11 mouse cellular contexts compared by ENCODE assay signal in the genomic region with DNA sequence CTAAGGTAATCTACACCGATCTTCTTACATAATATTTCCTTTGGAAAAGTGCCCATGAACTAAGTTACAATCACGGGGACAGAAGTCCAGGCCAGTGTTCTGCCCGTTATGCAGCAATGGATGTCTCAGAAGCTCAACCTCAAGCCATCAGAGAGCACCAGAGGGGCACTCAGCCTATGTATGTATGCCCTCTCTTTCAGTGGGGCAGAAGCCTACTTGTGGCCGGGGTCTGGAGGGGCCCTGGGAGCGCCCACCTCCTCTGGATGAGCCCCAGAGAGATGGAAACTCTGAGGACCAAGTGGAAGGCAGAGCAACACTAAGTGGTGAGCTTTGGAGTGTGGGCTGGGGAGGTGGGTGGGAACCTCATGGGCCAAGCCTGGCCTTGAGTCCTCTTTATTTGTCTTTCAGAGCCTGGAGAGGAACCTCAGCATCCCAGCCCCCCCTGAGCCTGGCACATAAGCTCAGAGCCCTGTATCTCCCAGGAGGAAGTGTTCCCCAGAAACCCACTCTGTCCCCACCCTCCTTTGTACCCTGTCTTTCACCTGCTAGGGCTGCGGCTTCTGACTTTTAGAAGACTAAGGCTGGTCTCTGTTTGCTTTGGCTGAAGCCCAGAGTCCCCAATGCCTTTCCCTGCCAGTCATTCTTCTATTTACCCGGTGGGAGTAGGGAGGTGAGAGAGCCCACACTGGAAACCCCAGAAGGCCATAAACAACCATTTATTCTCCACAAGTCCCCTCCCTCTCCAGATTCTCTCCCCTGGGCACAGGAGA. TPM values are rescaled to one million over a fixed set of nuclear protein-coding genes. Genes with fewer than 3 reads are reported as not detected.
DNase-seq lines count a peak whose midpoint lies in the region; ATAC-seq and TF ChIP-seq lines count a peak whose summit lies in the region.
"Had no signal": no experiment of that assay in that cellular context is flagged by ENCODE, and none has a peak within 500 bp of the region (broad histone marks: within the 10 kb centered on the region; RNA-seq: fewer than 3 reads in every experiment).

No protein-coding gene starts in this region.

- TF ChIP-seq EP300 in liver, postnatal 0 days (IDR thresholded peaks at IDR 0.05; ENCODE audit: low read depth), result no peak

- H3K27me3 ChIP-seq in kidney, embryonic 14.5 days (ENCODE audit: control insufficient read depth, insufficient read depth, low read length), result peaks cover 10% of the 10 kb centered on the region
- H3K27me3 ChIP-seq in embryonic facial prominence, embryonic 13.5 days, result peaks cover 30% of the 10 kb centered on the region
- 0 out of 2 replicates have a peak, but pooled peaks cover 6% of the 10 kb centered on the region for H3K27me3 ChIP-seq in liver, postnatal 0 days (ENCODE audit: insufficient read depth, low read length)

- no peak overlapping the region for H3K4me3 ChIP-seq in kidney, embryonic 14.5 days (ENCODE audit: low read length)
- H3K4me3 ChIP-seq in embryonic facial prominence, embryonic 13.5 days, result no peak overlapping the region
- H3K4me3 ChIP-seq in liver, postnatal 0 days (ENCODE audit: low read depth, low read length), result 0 out of 2 replicates have a peak overlapping the region, but pooled peaks have one; percentile 70

- ATAC-seq in kidney, embryonic 14.5 days (ENCODE audit: low FRiP score, low TSS enrichment), result no peak
- no peak for ATAC-seq in embryonic facial prominence, embryonic 13.5 days (ENCODE audit: insufficient number of reproducible peaks, insufficient read depth, low FRiP score, low TSS enrichment, low read depth)
- ATAC-seq in liver, postnatal 0 days, result no peak
- ATAC-seq in cerebellum, adult (ENCODE audit: insufficient number of reproducible peaks, low FRiP score, low TSS enrichment), result no peak

- peak overlapping the region; percentile 88; the same call in 1 of the 2 replicates for H3K27ac ChIP-seq in kidney, embryonic 14.5 days (ENCODE audit: low read depth, low read length)
- H3K27ac ChIP-seq in embryonic facial prominence, embryonic 13.5 days, result 0 out of 2 replicates have a peak overlapping the region, but pooled peaks have one; percentile 88
- peak overlapping the region; percentile 92 for H3K27ac ChIP-seq in liver, postnatal 0 days (ENCODE audit: low read depth)

- no peaks in the 10 kb centered on the region for H3K36me3 ChIP-seq in kidney, embryonic 14.5 days (ENCODE audit: control insufficient read depth, insufficient read depth, low read length)
- H3K36me3 ChIP-seq in embryonic facial prominence, embryonic 13.5 days, result no peaks in the 10 kb centered on the region
- no peaks in the 10 kb centered on the region; the same call in 1 of the 2 replicates for H3K36me3 ChIP-seq in liver, postnatal 0 days (replicated peaks; ENCODE audit: insufficient read depth, low read length)

- 59% methylated on average over 7 of the region's 7 CpGs for whole genome bisulfite sequencing in kidney, embryonic 14.5 days
- WGBS in embryonic facial prominence, embryonic 13.5 days, result 77% methylated on average over 7 of the region's 7 CpGs
- 48% methylated on average over 7 of the region's 7 CpGs for WGBS in liver, postnatal 0 days (ENCODE audit: insufficient replicate concordance)

- no peak for DNase-seq in kidney, adult 11 months
- peak; percentile 32 for DNase-seq in adipocyte (ENCODE audit: low spot score)
- no peak for DNase-seq in liver, postnatal 0 days
- no peak for DNase-seq in right cerebral cortex, adult 2 months (ENCODE audit: low spot score in 2 of 2)
- DNase-seq: gastrocnemius, postnatal 25 days; layer of hippocampus, adult 9-11 months; right cerebral cortex, postnatal 25 days had no signal

- no peak overlapping the region for H3K9ac ChIP-seq in kidney, embryonic 14.5 days (ENCODE audit: low read depth, low read length)
- H3K9ac ChIP-seq in embryonic facial prominence, embryonic 13.5 days, result no peak overlapping the region
- H3K9ac ChIP-seq in liver, postnatal 0 days (replicated peaks), result peak overlapping the region; percentile 18; the same call in 1 of the 2 replicates

- H3K4me2 ChIP-seq in kidney, embryonic 14.5 days (replicated peaks; ENCODE audit: low read depth, low read length), result peak overlapping the region; percentile 69
- H3K4me2 ChIP-seq in embryonic facial prominence, embryonic 13.5 days, result 0 out of 2 replicates have a peak overlapping the region, but pooled peaks have one; percentile 86
- peak overlapping the region; percentile 73 for H3K4me2 ChIP-seq in liver, postnatal 0 days (ENCODE audit: low read depth, low read length)

- TF ChIP-seq CTCF in liver, postnatal 0 days (IDR thresholded peaks at IDR 0.05; ENCODE audit: low read depth), result no peak

- peaks cover 25% of the 10 kb centered on the region for H3K4me1 ChIP-seq in kidney, embryonic 14.5 days (ENCODE audit: control insufficient read depth, insufficient read depth, low read length)
- H3K4me1 ChIP-seq in embryonic facial prominence, embryonic 13.5 days, result peaks cover 33% of the 10 kb centered on the region
- H3K4me1 ChIP-seq in liver, postnatal 0 days (ENCODE audit: insufficient read depth), result peaks cover 47% of the 10 kb centered on the region

- no peaks in the 10 kb centered on the region for H3K9me3 ChIP-seq in kidney, embryonic 14.5 days (ENCODE audit: control insufficient read depth, low read length)
- H3K9me3 ChIP-seq in embryonic facial prominence, embryonic 13.5 days, result no peaks in the 10 kb centered on the region
- no peaks in the 10 kb centered on the region for H3K9me3 ChIP-seq in liver, postnatal 0 days (ENCODE audit: low read length)
- H3K9me3 ChIP-seq: embryonic facial prominence, embryonic 12.5 days had no signal

RNA-seq across cellular contexts. Expression of a gene that starts 1.4 kb away (rescaled TPM):
- polyA plus RNA-seq in kidney, embryonic 14.5 days (2014; fragmentation: Nextera tagmentation; extraction: Ambion mirVana), result 34.9 and 42.0 TPM in 2 replicates
- polyA plus RNA-seq in embryonic facial prominence, embryonic 13.5 days (2015; fragmentation: Nextera tagmentation; extraction: Ambion mirVana), result 38.3 and 42.3 TPM in 2 replicates
- polyA plus RNA-seq in liver, postnatal 0 days (2015; fragmentation: Nextera tagmentation; extraction: Ambion mirVana), result 14.5 and 15.4 TPM in 2 replicates

RNA-seq across cellular contexts. Expression of a gene that starts 8.6 kb away (rescaled TPM):
- polyA plus RNA-seq in kidney, embryonic 14.5 days (2014; fragmentation: Nextera tagmentation; extraction: Ambion mirVana), result 0.87 and 1.7 TPM in 2 replicates
- 1.2 and 2.0 TPM in 2 replicates for polyA plus RNA-seq in embryonic facial prominence, embryonic 13.5 days (2015; fragmentation: Nextera tagmentation; extraction: Ambion mirVana)
- polyA plus RNA-seq in liver, postnatal 0 days (2015; fragmentation: Nextera tagmentation; extraction: Ambion mirVana), result 5.4 and 6.6 TPM in 2 replicates

RNA-seq across cellular contexts. Expression of a gene that starts 26.8 kb away (rescaled TPM):
- 1.3 and 2.3 TPM in 2 replicates for polyA plus RNA-seq in kidney, embryonic 14.5 days (2014; fragmentation: Nextera tagmentation; extraction: Ambion mirVana)
- polyA plus RNA-seq in embryonic facial prominence, embryonic 13.5 days (2015; fragmentation: Nextera tagmentation; extraction: Ambion mirVana), result 0.89 and 1.1 TPM in 2 replicates
- polyA plus RNA-seq in liver, postnatal 0 days (2015; fragmentation: Nextera tagmentation; extraction: Ambion mirVana), result 0.26 and 6.0 TPM in 2 replicates

RNA-seq across cellular contexts. Expression of a gene that starts 27.4 kb away (rescaled TPM):
- polyA plus RNA-seq in kidney, embryonic 14.5 days (2014; fragmentation: Nextera tagmentation; extraction: Ambion mirVana), result not detected in 2 replicates
- 0.17 and 0.48 TPM in 2 replicates for polyA plus RNA-seq in embryonic facial prominence, embryonic 13.5 days (2015; fragmentation: Nextera tagmentation; extraction: Ambion mirVana)
- polyA plus RNA-seq in liver, postnatal 0 days (2015; fragmentation: Nextera tagmentation; extraction: Ambion mirVana), result not detected in 2 replicates

RNA-seq across cellular contexts. Expression of a gene that starts 29.4 kb away (rescaled TPM):
- polyA plus RNA-seq in kidney, embryonic 14.5 days (2014; fragmentation: Nextera tagmentation; extraction: Ambion mirVana), result 0.84 and 2.2 TPM in 2 replicates
- 0.45 and 1.3 TPM in 2 replicates for polyA plus RNA-seq in embryonic facial prominence, embryonic 13.5 days (2015; fragmentation: Nextera tagmentation; extraction: Ambion mirVana)
- polyA plus RNA-seq in liver, postnatal 0 days (2015; fragmentation: Nextera tagmentation; extraction: Ambion mirVana), result not detected in 2 replicates
